Mouse (Mus musculus): ENCODE measurements around the gene Ppme1.

Gene Ppme1

DNA sequence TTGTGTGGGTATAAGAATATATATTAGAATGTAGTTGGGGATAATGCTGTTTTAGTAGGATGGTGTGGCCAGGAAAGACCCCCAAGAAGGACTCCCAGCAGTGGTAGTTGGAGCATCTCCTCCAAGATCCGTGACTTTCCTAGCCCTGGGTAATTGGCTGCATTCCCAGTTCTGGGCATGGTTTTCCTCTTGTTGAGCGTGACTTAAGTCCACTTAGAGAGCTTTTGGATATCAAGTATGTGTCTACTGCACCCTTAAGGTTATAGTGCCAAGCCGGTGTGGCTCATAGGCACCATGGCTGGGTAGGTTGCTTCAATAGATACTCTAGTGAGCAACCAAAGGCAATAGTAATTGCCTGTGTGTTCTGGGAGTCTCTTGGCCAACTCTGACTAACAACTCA is 48.4 kb downstream of the Ppme1 start:
- no peak for DNase-seq

DNA sequence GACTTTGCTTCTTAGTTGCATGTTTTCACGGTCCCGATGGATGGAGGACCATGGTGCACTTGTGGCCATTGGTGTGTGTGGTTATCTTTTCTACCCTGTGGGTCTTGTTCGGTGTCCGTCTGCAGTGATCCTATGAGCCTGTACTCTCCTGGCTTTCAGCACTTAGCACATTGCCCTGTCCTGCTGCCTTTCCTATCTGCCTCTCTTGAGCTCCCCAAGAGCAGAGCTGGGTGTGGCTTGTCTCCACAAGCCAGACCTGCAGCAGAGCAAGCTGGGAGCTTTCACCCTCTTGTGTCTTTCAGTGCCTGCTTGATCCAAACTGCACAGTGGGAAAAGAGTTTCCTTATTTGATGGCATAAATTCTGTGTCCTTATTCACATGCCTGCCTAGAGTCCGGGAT is 54.6 kb downstream of the Ppme1 start:
- no peak for DNase-seq

DNA sequence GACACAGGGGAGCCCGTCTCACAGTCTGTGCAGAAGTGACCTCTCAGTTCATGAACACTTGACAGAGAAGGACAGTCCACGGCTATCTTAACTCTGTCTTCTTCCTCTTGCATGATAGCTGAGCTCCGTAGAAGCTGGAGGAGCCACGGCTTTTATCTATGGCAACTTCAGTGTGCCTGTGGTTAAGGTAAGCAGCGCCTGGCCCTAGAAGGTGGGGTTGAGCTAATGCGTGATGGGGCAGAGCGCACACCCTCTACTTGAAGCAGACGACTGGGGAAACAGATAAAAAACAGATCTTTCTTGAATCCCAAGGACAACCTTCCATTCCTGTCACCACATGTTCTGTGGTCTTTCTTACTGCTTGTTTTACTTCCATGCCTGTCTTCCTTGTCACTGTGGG is 55.2 kb downstream of the Ppme1 start:
- DNase-seq = no peak

DNA sequence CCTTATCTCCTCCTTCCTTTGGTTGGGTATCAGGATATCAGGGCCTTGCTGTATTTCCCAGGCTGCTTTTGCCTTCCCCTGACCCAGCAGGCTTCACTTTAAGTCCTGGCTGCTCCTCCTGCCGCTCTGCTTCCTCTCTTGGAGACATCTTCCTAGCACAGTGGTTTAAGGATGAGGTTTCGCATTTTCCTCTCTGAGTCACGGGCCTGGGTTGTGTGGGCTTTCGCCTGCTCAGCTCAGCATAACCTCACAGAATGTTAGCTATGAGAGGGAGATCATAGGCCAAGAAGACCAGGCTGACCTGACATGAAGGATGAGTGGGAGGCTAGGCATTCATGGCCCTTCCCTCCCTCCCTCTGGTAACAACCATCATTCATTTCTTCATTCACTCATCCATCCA is 59.4 kb downstream of the Ppme1 start:
- no peak for DNase-seq

DNA sequence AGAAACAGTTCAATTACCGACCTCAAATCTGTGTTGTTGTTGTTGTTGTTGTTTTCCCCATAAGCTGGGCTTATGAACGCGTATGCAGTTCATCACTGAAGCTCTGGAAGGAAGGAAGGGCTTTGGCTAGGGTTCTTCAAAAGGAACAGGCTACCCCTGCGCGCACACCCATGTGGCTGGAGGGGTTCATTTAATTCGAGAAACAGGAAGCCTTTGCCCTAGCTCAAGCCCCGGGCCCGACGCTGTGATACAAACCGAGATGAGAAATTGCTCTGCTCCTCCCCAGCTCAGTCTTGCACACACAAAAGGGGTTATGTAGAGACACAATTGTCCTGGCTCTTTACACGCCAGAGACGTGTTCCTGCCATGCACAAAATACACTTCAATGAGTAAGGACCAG is 61.8 kb downstream of the Ppme1 start:
- no peak for DNase-seq

DNA sequence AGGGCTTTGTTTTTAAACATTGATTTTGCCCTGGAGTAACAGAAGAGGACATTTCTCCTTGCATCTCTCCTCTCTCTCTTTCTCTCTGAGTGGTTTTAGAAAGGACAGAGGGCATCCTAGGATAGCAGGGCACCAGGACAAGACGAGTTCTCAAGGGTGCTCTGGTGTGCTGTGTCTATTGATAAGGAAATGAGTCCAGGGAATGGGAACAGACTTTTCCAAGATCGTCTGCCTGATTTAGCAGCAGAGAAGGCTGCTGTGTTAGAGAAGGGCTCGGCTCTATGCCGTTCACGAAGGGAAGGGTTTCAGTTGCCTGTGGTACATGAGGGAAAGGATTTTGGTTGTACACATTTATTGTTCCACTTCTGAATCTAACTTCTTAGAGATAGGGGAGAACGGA is 62.4 kb downstream of the Ppme1 start:
- no peak for DNase-seq

DNA sequence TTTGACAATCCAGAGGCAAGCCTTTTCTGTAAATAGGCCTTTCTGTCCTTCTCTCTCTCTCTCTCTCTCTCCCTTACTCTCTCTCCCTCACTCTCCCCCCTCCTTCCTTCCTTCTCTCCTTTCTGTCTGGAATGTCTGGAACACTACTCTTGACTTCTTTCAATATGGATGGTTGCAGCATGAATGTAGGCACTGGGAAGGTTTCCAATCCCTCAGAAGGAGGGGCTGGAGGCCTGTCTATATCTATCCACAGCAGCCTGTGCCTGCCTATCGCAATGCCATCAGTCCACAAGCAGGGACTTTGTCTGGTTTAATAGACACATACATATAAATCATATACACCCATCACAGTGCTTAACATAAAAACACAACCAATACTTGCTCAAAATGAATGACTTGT is 62.9 kb downstream of the Ppme1 start:
- DNase-seq = no peak

DNA sequence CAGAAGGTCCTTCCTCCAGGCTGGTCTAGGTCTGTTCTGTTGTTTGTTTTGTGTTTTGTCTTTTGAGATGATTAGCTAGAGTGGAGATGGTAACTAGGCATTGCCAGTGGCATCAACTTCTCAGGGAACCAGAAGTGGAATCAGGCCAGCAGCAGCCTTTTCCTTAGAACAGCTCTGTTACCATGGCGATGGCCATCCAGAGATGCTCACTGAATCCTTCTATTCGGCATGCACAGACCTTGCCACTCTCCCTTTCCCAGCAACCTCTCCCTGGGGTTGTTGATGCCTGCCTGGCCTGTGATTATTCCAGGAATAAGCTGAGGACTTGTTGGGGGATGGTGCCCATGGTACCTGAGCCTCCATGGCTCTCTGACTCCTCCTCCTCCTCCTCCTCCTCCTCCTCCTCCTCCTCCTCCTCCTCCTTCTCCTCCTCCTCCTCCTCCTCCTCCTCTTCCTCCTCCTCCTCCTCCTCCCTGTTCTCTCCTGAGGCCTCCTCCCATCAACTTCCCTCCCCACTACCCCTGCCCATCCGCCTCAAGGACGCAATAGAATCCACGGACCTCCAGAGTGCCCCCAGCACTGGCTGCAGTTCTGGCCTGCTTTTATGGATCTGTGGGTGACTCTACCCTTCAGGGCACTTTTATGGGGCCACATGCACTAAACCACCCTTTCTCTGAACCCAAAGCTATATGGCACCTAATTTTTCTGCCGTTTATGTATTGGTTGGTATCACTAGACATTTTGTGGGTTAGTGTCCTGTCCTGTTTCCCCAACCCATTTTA is 64.0 kb downstream of the Ppme1 start:
- no peak for DNase-seq

DNA sequence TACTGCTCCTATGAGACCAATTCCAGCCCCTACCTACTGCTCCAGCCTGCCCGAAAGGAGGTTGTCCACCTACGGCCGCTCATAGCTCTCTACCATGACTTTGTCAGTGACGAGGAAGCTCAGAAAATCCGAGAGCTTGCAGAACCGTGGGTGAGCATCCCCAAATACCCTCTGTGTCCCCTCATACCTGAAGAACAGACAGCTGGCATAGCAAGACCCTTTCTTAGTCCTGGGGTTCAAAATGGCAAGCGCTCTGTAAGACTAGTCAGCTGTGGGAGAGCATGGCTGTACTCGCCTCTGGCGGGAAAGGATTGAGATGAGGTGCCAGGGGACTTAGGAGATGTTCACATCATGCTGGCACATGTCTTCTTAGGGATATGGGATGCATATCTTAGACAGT is 66.2 kb downstream of the Ppme1 start:
- DNase-seq = no peak

DNA sequence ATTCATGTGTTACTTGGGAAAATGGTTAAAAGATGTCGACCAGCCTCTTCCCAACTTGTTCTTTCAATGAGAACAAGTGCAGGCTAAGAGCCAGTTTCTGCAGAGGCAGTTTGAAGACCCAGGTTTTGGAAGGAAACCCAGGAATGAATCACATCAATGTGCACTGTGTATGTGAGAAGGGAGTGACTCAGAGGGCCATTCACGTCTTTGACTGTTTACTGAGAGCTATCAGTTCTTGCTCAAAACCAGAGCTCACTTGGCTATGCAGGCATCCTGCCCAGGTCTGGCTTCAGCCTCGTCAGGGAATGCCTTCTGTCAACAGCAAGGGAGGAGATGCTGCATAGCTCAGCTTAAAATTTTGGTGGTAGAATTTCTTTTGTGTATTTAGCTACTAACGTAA is 69.8 kb downstream of the Ppme1 start:
- no peak for DNase-seq

DNA sequence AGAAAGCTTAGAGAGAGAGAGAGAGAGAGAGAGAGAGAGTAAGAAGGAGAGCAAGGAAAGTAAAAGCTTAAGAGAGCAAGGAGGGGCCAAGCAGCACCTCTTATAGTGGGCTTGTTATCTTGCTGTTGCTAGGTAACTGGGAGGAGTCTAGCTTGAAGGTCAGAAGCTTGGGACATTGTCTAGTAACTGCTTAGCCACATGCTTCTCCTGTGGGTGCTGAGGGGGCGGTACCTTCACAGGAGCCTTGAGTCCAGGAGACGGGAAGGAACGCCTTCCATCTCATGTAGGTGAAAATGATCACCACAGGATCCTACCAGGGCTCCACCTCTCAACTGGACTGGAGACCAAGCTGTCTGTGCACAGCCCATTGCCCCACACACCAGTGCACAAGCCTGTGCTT is 70.7 kb downstream of the Ppme1 start:
- no peak for DNase-seq

DNA sequence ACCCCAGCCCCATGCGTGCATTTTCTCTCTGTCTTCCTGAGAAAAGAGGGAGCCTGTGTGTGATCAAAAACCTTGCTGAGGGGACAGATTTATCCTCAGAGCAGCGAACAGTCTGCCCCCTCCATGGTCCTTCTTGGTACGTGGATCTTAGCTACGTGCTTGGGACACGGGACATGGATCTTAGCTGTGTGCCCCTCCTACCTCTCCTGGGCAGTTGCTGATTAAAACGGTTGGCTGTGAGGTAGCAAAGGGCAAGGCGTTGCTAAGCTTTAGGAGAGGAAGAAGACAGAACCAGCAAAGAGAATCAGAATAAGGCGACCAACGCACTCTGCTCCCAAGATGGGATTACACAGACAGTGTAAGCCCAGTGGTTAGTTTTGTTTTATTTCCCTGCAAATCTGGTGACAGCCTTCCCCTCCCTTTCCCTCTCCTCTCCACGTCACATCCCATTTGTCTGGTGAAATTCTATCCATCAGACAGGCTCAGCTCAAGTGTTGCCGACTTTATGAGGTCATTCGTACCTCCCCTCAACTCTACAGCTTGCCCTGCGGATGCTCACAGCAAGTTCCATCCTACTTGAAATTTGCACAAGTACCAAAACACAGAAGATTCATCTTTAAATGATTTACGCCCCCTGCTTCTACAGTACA is 73.1 kb downstream of the Ppme1 start:
- DNase-seq = no peak

DNA sequence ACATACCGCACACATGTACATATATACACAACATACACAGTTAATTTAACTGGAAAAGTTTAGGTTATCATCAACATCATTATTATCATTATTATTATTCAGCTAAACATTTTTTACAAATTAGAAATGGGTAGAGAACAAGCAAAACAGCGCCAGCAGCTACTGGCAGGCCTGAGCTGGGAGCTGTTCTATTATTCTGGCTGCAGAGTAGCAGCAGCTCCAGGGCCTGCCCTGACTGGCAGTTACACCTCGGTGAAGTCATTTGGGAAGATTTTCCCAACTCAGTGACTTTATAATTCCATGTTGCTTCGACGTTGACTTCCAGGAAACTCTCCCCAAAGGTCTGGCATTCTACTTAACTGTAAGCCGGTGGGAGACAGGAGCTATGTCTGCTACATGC is 75.4 kb downstream of the Ppme1 start:
- DNase-seq = no peak

DNA sequence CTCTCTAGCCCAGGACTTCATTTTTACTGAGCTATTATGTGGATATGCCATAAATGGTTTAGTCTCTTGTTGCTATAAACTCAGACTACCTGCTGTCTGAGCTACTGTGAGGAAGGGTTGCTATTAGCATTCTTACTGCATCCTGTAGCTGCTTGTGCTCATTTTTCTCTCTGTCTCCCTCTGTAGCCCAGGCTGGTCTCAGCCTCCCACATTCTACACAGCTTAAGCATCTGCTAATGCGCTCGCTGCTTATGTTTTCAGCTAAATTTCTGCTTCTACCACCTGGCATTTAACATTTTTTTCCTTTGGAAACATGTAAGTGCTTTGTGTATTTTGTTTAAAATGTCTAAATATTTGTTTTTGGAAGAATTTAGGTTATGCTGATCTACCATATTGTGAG is 76.4 kb downstream of the Ppme1 start:
- no peak for DNase-seq

DNA sequence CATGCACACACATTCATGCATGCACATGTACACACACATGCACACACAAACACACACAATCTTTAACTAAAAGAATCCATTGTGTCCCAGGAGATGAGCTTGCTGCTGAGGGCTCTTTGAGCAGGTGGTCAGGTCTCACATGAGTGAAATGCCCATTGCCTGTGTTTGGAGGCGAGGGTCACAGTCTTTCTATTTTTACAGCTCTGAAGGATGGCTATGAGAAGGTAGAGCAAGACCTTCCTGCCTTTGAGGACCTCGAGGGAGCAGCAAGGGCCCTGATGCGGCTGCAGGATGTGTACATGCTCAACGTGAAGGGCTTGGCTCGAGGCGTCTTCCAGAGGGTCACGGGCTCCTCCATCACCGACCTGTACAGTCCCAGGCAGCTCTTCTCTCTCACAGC is 78.6 kb downstream of the Ppme1 start:
- DNase-seq = no peak

DNA sequence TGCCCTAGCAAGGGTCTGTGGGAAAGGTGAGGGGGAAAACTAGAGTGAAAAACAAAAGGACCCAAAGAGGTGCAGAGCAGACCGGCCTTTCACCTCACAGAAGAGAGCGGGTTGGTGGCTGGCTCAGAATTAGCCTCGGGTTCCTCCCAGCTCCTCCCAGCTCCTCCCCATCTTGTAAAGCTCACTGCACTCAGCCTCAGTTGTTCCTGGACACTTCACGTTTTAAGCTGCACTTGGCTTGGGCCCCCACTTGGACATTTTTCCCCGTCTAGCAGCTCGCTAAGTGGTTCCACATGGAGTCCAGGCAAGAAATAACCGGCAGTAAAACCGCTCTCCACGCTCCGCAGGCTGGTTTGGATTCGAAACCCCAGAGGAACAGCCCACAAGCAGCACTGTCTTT is 83.5 kb downstream of the Ppme1 start:
- no peak for DNase-seq

DNA sequence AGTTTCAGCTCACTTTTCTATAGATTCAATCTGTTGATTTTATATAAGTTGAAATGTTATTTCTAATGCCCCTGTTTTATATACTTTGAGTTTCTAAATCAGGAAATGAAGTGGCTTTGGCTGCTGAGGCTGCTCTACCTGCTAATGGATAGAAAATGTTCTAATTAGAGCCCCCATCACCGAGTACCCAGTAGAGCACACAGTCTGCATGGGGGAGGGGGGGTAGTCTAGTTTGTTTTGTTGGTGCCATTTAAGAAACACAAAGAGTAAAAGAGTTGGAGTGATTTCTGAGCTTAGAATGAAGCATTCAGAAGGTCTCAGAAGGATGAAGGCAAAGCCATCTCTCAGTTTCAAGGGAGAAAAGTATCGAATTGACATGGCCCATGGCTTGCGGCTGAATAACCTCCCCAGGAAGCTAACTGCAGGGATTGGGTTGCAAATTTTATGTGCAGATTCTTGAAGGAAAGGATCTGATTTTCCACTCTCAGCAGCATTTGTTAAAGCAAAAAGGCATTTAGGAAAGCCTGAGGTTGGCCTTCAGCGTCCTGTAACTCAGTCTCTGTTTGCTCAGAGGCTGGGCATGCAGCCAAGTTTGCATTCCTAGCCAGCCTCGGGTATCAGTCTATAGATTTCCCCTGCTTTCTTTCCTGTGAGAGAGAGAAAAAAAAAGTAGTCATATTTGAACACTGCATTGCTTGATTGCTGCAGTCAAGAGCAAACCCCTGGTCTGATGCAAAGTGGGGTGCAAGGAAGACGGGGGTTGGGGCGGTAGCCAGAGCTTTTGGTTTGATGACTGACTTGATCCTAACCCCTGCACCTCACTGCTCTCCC is 84.1 kb downstream of the Ppme1 start:
- DNase-seq = no peak

DNA sequence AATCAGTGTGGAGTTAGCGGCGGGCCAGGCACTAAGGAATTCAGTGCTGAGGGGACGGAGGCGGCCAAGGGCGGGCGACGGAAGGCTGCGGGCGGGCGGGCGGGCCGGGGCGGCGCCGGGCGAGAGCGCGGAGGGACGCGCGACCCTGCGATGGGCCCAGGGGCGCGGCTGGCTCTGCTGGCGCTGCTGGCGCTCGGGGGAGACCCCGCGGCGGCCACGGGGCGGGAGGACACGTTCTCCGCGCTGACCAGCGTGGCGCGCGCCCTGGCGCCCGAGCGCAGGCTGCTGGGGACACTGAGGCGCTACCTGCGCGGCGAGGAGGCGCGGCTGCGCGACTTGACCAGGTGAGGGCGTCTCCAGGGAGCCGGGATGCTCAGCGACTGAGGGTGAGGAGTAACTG is 86.7 kb downstream of the Ppme1 start, which contains the start of gene P4ha3:
Gene P4ha3, plus strand, starts transcription at position 138 of the 400 bp plus-strand sequence.
- DNase-seq = no peak

DNA sequence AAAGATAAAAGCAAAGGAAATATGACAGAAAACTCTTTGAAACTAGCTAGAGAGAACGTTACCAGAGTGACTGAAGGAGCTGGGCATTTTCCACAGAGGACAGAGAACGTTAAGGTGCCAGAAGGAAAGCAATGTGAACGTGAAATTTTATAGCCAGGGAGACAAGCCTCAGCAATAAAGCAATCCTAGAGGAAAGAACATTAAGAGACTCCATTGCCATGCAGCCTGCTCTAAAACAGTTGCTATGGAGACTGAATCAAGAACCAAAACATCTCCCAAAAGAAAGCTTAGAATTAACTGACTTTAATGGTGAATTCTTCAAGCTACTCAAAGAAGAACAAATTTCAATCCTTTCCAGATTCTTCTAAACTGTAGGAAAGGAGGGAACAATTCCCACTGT is 88.8 kb downstream of the Ppme1 start:
- DNase-seq = no peak

DNA sequence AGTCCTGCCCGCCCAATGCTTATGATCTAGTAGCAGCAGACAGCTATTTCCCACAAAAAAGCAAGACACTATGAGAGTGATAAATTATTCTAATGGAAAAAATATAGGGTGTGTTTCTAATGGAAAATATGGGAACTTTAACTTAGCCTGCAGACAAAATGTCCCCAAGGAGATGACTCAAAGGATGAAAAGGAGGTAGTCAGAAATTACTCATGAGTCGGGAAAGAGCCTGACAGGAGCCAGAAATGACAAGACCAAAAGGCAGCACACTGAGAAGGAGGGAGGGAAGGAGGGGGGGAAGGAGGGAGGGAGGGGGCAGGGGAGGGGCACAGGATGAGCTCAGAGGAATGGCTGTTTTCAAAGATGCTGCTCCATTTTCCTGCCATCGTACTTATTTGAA is 90.5 kb downstream of the Ppme1 start:
- DNase-seq = no peak

DNA sequence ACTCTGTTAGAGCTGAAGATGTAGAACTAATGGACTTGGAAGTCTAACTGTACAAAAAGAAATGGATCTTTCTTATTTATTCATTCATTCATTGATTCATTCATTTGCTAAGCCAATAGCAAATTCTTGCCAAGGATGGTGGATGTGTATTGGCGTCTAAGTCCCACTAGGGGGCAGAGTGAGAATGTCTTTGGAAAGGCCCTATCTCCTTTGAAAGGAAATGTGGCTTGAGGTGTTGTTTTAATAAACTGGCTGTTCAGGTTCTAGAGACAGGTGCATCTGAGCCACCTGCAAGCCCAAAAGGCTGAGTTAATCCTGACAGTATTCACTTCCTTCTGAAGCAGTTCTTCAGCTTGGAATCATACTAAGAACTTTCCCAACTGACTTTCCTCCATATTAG is 92.3 kb downstream of the Ppme1 start:
- peak in 1 of 2 experiments; percentile 11 for DNase-seq
